Mouse (Mus musculus) stomach, postnatal 0 days (tissue): ENCODE results near the gene Bpifb5.

Source experiments
- CTCF ChIP-seq: IDR thresholded peaks from 2 replicates; pipeline ENCODE4 v1.5.1; 2016; ENCODE audit warnings: antibody characterized with exemption, low read depth, mild to moderate bottlenecking, moderate library complexity
- EP300 ChIP-seq: optimal IDR thresholded peaks from 2 replicates; pipeline ENCODE3; 2016; ENCODE audit warnings: antibody characterized with exemption

DNA sequence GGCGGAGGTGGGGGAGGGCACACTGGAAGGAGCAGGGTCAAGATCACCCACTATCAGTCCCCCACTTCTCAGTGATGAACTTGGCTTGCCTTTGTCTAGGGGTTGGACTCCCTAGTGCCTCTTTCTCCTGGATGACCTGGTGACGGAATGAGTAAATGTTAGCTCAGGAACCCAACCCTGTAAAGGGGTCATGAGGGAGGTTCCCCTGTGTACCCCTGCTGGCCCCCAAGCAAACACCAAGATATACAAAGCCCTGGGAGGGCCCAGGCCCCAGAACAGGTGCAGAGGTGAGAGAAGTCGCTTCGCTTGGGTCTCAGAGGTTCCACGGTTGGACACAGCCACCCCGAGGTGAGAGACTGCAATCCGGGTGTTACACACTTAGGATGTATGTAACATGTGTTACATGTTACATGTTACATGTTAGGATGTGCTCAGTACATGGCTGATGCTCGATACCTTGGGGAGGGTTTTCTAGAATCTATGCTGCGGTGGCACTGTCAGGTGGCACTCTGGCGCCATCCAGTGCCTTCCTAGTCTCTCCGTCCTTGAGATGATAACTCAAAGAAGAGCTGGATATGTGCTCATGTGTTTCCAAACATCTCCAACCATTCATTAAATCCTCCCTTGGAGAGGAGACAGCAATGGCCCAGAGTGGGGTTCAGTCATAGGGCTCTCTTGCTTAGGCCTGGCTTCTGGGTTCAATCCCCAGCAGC, 32.8 kb upstream of the Bpifb5 start, which contains the start of gene Bpifb1:
- TF ChIP-seq CTCF (peak; percentile 61), EP300 (no peak)
